Mouse (Mus musculus) cerebellum, adult 11-12 months (tissue): ENCODE results near the gene Eps8l2.

Source experiments
- DNase-seq: peaks from one replicate; pipeline ENCODE4 v3.0.0; 2022

Gene Eps8l2

GRCm38 (mm10) chr7:141330706-141331105 is 8.0 kb upstream of the Eps8l2 start:
- DNase-seq, result no peak

GRCm38 (mm10) chr7:141331990-141332389 is 6.7 kb upstream of the Eps8l2 start:
- DNase-seq, result no peak

GRCm38 (mm10) chr7:141335044-141335579 is 3.6 kb upstream of the Eps8l2 start:
- DNase-seq, result peak; percentile 59

GRCm38 (mm10) chr7:141335682-141336081 is 3.0 kb upstream of the Eps8l2 start:
- peak; percentile 85 for DNase-seq

GRCm38 (mm10) chr7:141336296-141336695 is 2.4 kb upstream of the Eps8l2 start:
- peak; percentile 47 for DNase-seq

- DNase-seq, result peak; percentile 32
Observed at GRCm38 (mm10) chr7:141337716-141338416, 814 bp upstream of the Eps8l2 start.

- DNase-seq, result no peak
Observed at GRCm38 (mm10) chr7:141339215-141339920, 688 bp downstream of the Eps8l2 start.

- no peak for DNase-seq
Observed at GRCm38 (mm10) chr7:141340023-141340422, 1.3 kb downstream of the Eps8l2 start.

- no peak for DNase-seq
Observed at GRCm38 (mm10) chr7:141340476-141340875, 1.8 kb downstream of the Eps8l2 start.

- no peak for DNase-seq
Observed at GRCm38 (mm10) chr7:141341689-141342226, 3.1 kb downstream of the Eps8l2 start.

- DNase-seq, result no peak
Observed at GRCm38 (mm10) chr7:141343230-141343629, 4.5 kb downstream of the Eps8l2 start.

- no peak for DNase-seq
Observed at GRCm38 (mm10) chr7:141343696-141344095, 5.0 kb downstream of the Eps8l2 start.

- DNase-seq, result no peak
Observed at GRCm38 (mm10) chr7:141344787-141345186, 6.1 kb downstream of the Eps8l2 start.

- DNase-seq, result no peak
Observed at GRCm38 (mm10) chr7:141351061-141351460, 12.4 kb downstream of the Eps8l2 start.

- peak; percentile 53 for DNase-seq
Observed at GRCm38 (mm10) chr7:141355051-141355450, 16.4 kb downstream of the Eps8l2 start.

GRCm38 (mm10) chr7:141355626-141356326 is 17.1 kb downstream of the Eps8l2 start:
- peak; percentile 50 for DNase-seq

- peak; percentile 41 for DNase-seq
Observed at GRCm38 (mm10) chr7:141356971-141357370, 18.3 kb downstream of the Eps8l2 start.

- DNase-seq, result peak; percentile 81
Observed at GRCm38 (mm10) chr7:141361510-141361909, 22.8 kb downstream of the Eps8l2 start.

GRCm38 (mm10) chr7:141363106-141363751 is 24.5 kb downstream of the Eps8l2 start:
- DNase-seq, result peak; percentile 69

- no peak for DNase-seq
Observed at GRCm38 (mm10) chr7:141363752-141364125, 25.1 kb downstream of the Eps8l2 start.

GRCm38 (mm10) chr7:141364349-141365048 is 25.8 kb downstream of the Eps8l2 start:
- no peak for DNase-seq

- no peak for DNase-seq
Observed at GRCm38 (mm10) chr7:141365049-141365445, 26.4 kb downstream of the Eps8l2 start.
